Mouse (Mus musculus) neural tube, embryonic 11.5 days (tissue): Measurements from ENCODE around the gene Iqce. TPM values are rescaled to one million over a fixed set of nuclear protein-coding genes. Genes with fewer than 3 reads are reported as not detected.

ENCODE experiments used
- ATAC-seq: fragments of 200-750 bp; cut with Nextera tagmentation; 2 replicates; pipeline ENCODE4 v1.8.0; 2017; ENCODE audit warnings: moderate number of reproducible peaks, mild to moderate bottlenecking, moderate TSS enrichment, moderate library complexity; ENCODE audit not compliant: insufficient read depth, low FRiP score, low TSS enrichment
- DNase-seq: peaks from one replicate; pipeline ENCODE4 v3.0.0-alpha.2; 2015; ENCODE audit warnings: low spot score
- H3K27ac ChIP-seq: fragments of 300-500 bp; sonication (generic); 2 replicates; pipeline ENCODE4 v1.5.1; 2014; ENCODE audit warnings: low read depth, mild to moderate bottlenecking, low read length
- H3K27me3 ChIP-seq: fragments of 300-500 bp; sonication (generic); 2 replicates; pipeline ENCODE4 v1.6.1; 2014; ENCODE audit warnings: mild to moderate bottlenecking, low read length, mixed read lengths; ENCODE audit not compliant: control insufficient read depth, insufficient read depth
- H3K36me3 ChIP-seq: fragments of 300-500 bp; sonication (generic); 2 replicates; pipeline ENCODE4 v1.6.1; 2014; ENCODE audit warnings: mild to moderate bottlenecking, low read length, moderate library complexity, mixed read lengths; ENCODE audit not compliant: control insufficient read depth, insufficient read depth
- H3K4me1 ChIP-seq: fragments of 300-500 bp; sonication (generic); 2 replicates; pipeline ENCODE4 v1.6.1; 2014; ENCODE audit warnings: low read length, mixed read lengths; ENCODE audit not compliant: control insufficient read depth, insufficient read depth
- H3K4me2 ChIP-seq: fragments of 300-500 bp; sonication (generic); 2 replicates; pipeline ENCODE4 v1.6.1; 2014; ENCODE audit warnings: low read depth, mild to moderate bottlenecking, moderate library complexity
- H3K4me3 ChIP-seq: fragments of 300-500 bp; sonication (generic); 2 replicates; pipeline ENCODE4 v1.5.1; 2014; ENCODE audit warnings: low read depth, low read length
- H3K9ac ChIP-seq: fragments of 300-500 bp; sonication (generic); 2 replicates; pipeline ENCODE4 v1.6.1; 2014; ENCODE audit warnings: mild to moderate bottlenecking, low read length
- H3K9me3 ChIP-seq: fragments of 300-500 bp; sonication (generic); 2 replicates; pipeline ENCODE4 v1.6.1; 2016; ENCODE audit warnings: low read length; ENCODE audit not compliant: control insufficient read depth
- WGBS: fragments of 180-500 bp; shearing (Covaris S2); extraction: QIAGEN DNeasy Blood & Tissue Kit; methylation state at CpG from one replicate; pipeline ENCODE4 v1.1.7; 2014; 5-methylcytosine and 5-hydroxymethylcytosine counted together
- polyA plus RNA-seq: library from polyadenylated mRNA; unstranded; fragments of >200 nt; fragmentation: Nextera tagmentation; extraction: Ambion mirVana; gene quantifications from 2 replicates; pipeline ENCODE4 v1.2.1, GENCODE M21; 2014

The Iqce gene
- polyA plus RNA-seq, 1 experiment from 2014 or later: 18.3 TPM

- 78% methylated on average over 7 of the region's 7 CpGs for WGBS
- peaks cover 18% of the 10 kb centered on the region for H3K36me3 ChIP-seq
- no peak overlapping the region for H3K27ac ChIP-seq
These were observed 18.6 kb upstream of the Iqce start for GRCm38 (mm10) chr5:140720773-140721172.

GRCm38 (mm10) chr5:140711040-140711439, 8.9 kb upstream of the Iqce start:
- no peak overlapping the region for H3K4me2 ChIP-seq
- 86% methylated on average over 5 of the region's 5 CpGs for WGBS
- ATAC-seq (no peak), DNase-seq (no peak)
- peaks cover under 1% of the 10 kb centered on the region; the same call in 1 of the 2 replicates for H3K4me1 ChIP-seq
- H3K4me3 ChIP-seq: no peak overlapping the region
- H3K36me3 ChIP-seq: peaks cover 22% of the 10 kb centered on the region
- no peaks in the 10 kb centered on the region for H3K27me3 ChIP-seq
- no peak overlapping the region for H3K27ac ChIP-seq
- no peaks in the 10 kb centered on the region for H3K9me3 ChIP-seq
- H3K9ac ChIP-seq: no peak overlapping the region

More at GRCm38 (mm10) chr5:140720773-140721172, 18.6 kb upstream of the Iqce start:
- Histone ChIP-seq H3K4me2 (no peak overlapping the region), H3K4me3 (no peak overlapping the region), H3K9me3 (no peaks in the 10 kb centered on the region), H3K4me1 (no peaks in the 10 kb centered on the region), H3K27me3 (no peaks in the 10 kb centered on the region), H3K9ac (no peak overlapping the region)
- DNase-seq (no peak), ATAC-seq (no peak)

- no peak for ATAC-seq
- DNase-seq: no peak
- no peak overlapping the region for H3K9ac ChIP-seq
- H3K4me1 ChIP-seq: peaks cover 8% of the 10 kb centered on the region
- no peak overlapping the region for H3K27ac ChIP-seq
- H3K9me3 ChIP-seq: no peaks in the 10 kb centered on the region
- no peak overlapping the region for H3K4me3 ChIP-seq
- peaks cover 21% of the 10 kb centered on the region for H3K36me3 ChIP-seq
- H3K4me2 ChIP-seq: no peak overlapping the region
- 91% methylated on average over 6 of the region's 6 CpGs for WGBS
- H3K27me3 ChIP-seq: no peaks in the 10 kb centered on the region
These were observed 8.1 kb upstream of the Iqce start for GRCm38 (mm10) chr5:140710315-140710714.

DNA sequence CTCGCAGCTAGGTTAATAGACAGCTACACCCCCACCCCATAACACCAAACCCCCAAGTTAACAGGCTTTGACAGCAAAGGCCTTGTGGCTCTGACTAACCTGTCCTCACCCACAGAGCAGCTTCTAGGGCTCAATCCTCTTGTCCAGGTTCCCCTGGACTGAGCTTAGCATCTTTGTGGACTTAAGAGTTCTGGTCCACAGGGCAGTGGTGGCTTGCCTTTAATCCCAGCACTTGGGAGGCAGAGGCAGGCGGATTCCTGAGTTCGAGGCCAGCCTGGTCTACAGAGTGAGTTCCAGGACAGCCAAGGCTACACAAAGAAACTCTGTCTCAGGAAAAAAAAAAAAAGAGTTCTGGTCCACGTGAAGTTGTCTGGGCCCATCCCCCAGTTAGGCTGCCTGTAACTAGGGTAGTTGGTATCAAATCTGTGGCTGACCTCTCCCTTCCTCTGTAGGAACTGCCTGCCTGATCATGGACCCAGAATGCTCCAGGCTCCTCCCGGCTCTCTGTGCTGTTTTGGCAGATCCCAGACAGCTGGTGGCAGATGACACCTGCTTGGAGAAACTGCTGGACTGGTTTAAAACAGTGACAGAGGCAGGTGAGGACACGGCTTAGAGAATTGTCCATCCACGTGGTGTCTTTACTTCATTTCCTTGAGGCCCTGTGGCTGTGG, 3.5 kb upstream of the Iqce start:
- DNase-seq: no peak
- Histone ChIP-seq H3K4me3 (peak overlapping the region; percentile 63), H3K4me2 (peak overlapping the region; percentile 81), H3K9me3 (no peaks in the 10 kb centered on the region), H3K27me3 (no peaks in the 10 kb centered on the region), H3K9ac (peak overlapping the region; percentile 75), H3K4me1 (peaks cover 8% of the 10 kb centered on the region), H3K27ac (no peak overlapping the region), H3K36me3 (peaks cover 4% of the 10 kb centered on the region; the same call in 1 of the 2 replicates)
- ATAC-seq: no peak
- WGBS: 64% methylated on average over 7 of the region's 7 CpGs

DNA sequence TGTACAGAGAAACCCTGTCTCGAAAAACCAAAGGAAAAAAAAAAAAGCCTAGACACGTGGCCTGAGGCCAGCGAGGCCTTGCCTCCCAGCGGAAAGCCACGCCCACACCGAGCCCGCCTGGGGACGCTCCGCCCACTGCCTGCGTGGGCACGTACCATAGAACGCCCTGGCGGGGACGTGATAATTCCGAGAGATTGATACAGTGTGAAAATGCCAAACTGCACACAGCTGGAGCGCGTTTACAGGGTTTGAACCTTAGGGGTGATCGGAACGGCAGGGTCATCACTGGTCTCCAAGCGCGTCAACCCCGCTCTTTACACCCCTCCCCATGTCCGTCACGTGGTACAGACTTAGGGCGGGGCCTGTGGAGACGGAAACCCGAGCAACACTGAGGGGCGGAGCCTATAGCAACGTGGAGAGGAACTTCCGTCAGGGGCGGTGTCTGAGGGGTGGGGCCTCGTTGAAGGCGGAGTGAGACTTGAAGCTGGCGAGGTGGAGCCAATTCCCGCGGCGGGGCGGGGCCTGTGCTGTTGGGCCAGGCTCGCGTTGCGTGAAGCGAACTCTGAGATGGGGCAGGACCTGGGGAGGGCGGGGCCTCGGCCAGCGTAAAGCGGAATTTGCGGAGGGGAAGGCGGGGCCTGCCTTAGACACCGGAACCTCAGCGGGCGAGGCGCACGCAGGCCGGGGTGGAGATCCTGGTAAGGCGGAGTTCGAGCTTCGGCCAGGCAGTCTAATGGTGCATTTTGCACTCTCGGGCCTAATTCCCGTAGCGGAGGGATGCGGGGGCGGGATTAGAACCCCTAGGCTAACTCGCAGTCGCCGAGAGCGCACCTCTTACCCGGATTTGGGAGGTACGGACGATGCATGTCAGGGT, 2.4 kb upstream of the Iqce start, which contains the start of gene Brat1:
Brat1 (plus strand) TSS at position 634 of the 874 bp plus-strand sequence.
- H3K4me1 ChIP-seq: peaks cover 8% of the 10 kb centered on the region
- WGBS: under 1% methylated on average over 68 of the region's 69 CpGs
- peaks cover 2% of the 10 kb centered on the region; the same call in 1 of the 2 replicates for H3K36me3 ChIP-seq
- DNase-seq (peak; percentile 100), ATAC-seq (peak; percentile 92)
- H3K9ac ChIP-seq: peak within 1 kb of the TSS; percentile 75
- peak within 1 kb of the TSS; percentile 63 for H3K4me3 ChIP-seq
- H3K27me3 ChIP-seq: no peaks in the 10 kb centered on the region
- H3K4me2 ChIP-seq: peak within 1 kb of the TSS; percentile 81
- peak within 1 kb of the TSS; percentile 61; the same call in 1 of the 2 replicates for H3K27ac ChIP-seq
- no peaks in the 10 kb centered on the region for H3K9me3 ChIP-seq

- Histone ChIP-seq H3K27me3 (no peaks in the 10 kb centered on the region), H3K4me2 (peak overlapping the region; percentile 28), H3K9ac (no peak overlapping the region), H3K4me3 (peak overlapping the region; percentile 63), H3K9me3 (no peaks in the 10 kb centered on the region), H3K4me1 (peaks cover 8% of the 10 kb centered on the region), H3K36me3 (peaks cover 2% of the 10 kb centered on the region; the same call in 1 of the 2 replicates), H3K27ac (no peak overlapping the region)
- ATAC-seq (no peak), DNase-seq (no peak)
- WGBS: 41% methylated on average over 17 of the region's 17 CpGs
These were observed 1.6 kb upstream of the Iqce start for GRCm38 (mm10) chr5:140703480-140704377.

- Histone ChIP-seq H3K27me3 (no peaks in the 10 kb centered on the region), H3K4me3 (peak overlapping the region; percentile 87), H3K4me1 (peaks cover 8% of the 10 kb centered on the region), H3K9ac (peak overlapping the region; percentile 83; the same call in 1 of the 2 replicates), H3K36me3 (peaks cover 3% of the 10 kb centered on the region; the same call in 1 of the 2 replicates), H3K4me2 (peak overlapping the region; percentile 92), H3K27ac (no peak overlapping the region), H3K9me3 (no peaks in the 10 kb centered on the region)
- ATAC-seq: no peak
- DNase-seq: peak; percentile 24
- WGBS: 66% methylated on average over 19 of the region's 19 CpGs
These were observed 519 bp upstream of the Iqce start for GRCm38 (mm10) chr5:140702618-140703175.

- Histone ChIP-seq H3K27me3 (no peaks in the 10 kb centered on the region), H3K9me3 (no peaks in the 10 kb centered on the region), H3K27ac (peak overlapping the region; percentile 76), H3K4me2 (peak overlapping the region; percentile 92), H3K9ac (peak overlapping the region; percentile 83), H3K36me3 (peaks cover 2% of the 10 kb centered on the region; the same call in 1 of the 2 replicates), H3K4me1 (peaks cover 8% of the 10 kb centered on the region), H3K4me3 (peak overlapping the region; percentile 87)
- DNase-seq (no peak), ATAC-seq (no peak)
- under 1% methylated on average over 25 of the region's 25 CpGs for whole genome bisulfite sequencing
These were observed 517 bp downstream of the Iqce start for GRCm38 (mm10) chr5:140701661-140702060.
